Mouse (Mus musculus): ENCODE measurements around the gene Chrna7. TPM values are rescaled to one million over a fixed set of nuclear protein-coding genes. Genes with fewer than 3 reads are reported as not detected.

The Chrna7 gene
- total RNA-seq (2014; rRNA removed) (35.7 and 38.9 TPM in 2 replicates), polyA plus RNA-seq (2015; fragmentation: Nextera tagmentation; extraction: Ambion mirVana) (6.8 and 7.6 TPM in 2 replicates)

GRCm38 (mm10) chr7:63212084-63212723 is at the start of gene Chrna7:
TSS of gene Chrna7 (minus strand) at chr7:63212569.
- TF ChIP-seq CTCF (IDR thresholded peaks at IDR 0.05; ENCODE audit: low read depth): peak; percentile 73
- Histone ChIP-seq H3K4me3 (ENCODE audit: low read length) (peak within 1 kb of the TSS; percentile 76), H3K27me3 (ENCODE audit: insufficient read depth, low read length) (no peaks in the 10 kb centered on the region), H3K9me3 (ENCODE audit: low read length) (no peaks in the 10 kb centered on the region), H3K27ac (no peak within 1 kb of the TSS), H3K4me1 (ENCODE audit: insufficient read depth, low read length) (no peaks in the 10 kb centered on the region), H3K9ac (replicated peaks; ENCODE audit: low read length) (peak within 1 kb of the TSS; percentile 66), H3K4me2 (ENCODE audit: low read depth, low read length) (peak within 1 kb of the TSS; percentile 83), H3K36me3 (ENCODE audit: insufficient read depth, low read length) (no peaks in the 10 kb centered on the region)
- under 1% methylated on average over 71 of the region's 73 CpGs for WGBS
- peak; percentile 96 for ATAC-seq
- peak; percentile 93 for DNase-seq (ENCODE audit: low spot score)

- Histone ChIP-seq H3K27ac (no peak overlapping the region), H3K36me3 (ENCODE audit: insufficient read depth, low read length) (no peaks in the 10 kb centered on the region), H3K9ac (replicated peaks; ENCODE audit: low read length) (no peak overlapping the region), H3K4me3 (ENCODE audit: low read length) (no peak overlapping the region), H3K9me3 (ENCODE audit: low read length) (no peaks in the 10 kb centered on the region), H3K4me2 (ENCODE audit: low read depth, low read length) (no peak overlapping the region), H3K27me3 (ENCODE audit: insufficient read depth, low read length) (no peaks in the 10 kb centered on the region), H3K4me1 (ENCODE audit: insufficient read depth, low read length) (no peaks in the 10 kb centered on the region)
- ATAC-seq (no peak), DNase-seq (ENCODE audit: low spot score) (no peak)
- no peak for TF ChIP-seq CTCF (IDR thresholded peaks at IDR 0.05; ENCODE audit: low read depth)
- WGBS: 63% methylated on average over 2 of the region's 2 CpGs
These were observed 37.0 kb upstream of the Chrna7 start for GRCm38 (mm10) chr7:63249404-63249803.

GRCm38 (mm10) chr7:63237852-63238516 is 25.6 kb upstream of the Chrna7 start:
- Histone ChIP-seq H3K9ac (replicated peaks; ENCODE audit: low read length) (no peak overlapping the region), H3K27ac (no peak overlapping the region), H3K4me2 (ENCODE audit: low read depth, low read length) (no peak overlapping the region), H3K4me1 (ENCODE audit: insufficient read depth, low read length) (no peaks in the 10 kb centered on the region), H3K27me3 (ENCODE audit: insufficient read depth, low read length) (no peaks in the 10 kb centered on the region), H3K36me3 (ENCODE audit: insufficient read depth, low read length) (no peaks in the 10 kb centered on the region), H3K4me3 (ENCODE audit: low read length) (no peak overlapping the region), H3K9me3 (ENCODE audit: low read length) (no peaks in the 10 kb centered on the region)
- TF ChIP-seq CTCF (IDR thresholded peaks at IDR 0.05; ENCODE audit: low read depth): 0 out of 2 replicates have a peak, but pooled peaks have one; percentile 4
- WGBS: 59% methylated on average over 3 of the region's 3 CpGs
- DNase-seq (ENCODE audit: low spot score) (peak; percentile 48), ATAC-seq (no peak)

GRCm38 (mm10) chr7:63225066-63225780 is 12.9 kb upstream of the Chrna7 start:
- Histone ChIP-seq H3K27me3 (ENCODE audit: insufficient read depth, low read length) (no peaks in the 10 kb centered on the region), H3K4me2 (ENCODE audit: low read depth, low read length) (no peak overlapping the region), H3K36me3 (ENCODE audit: insufficient read depth, low read length) (no peaks in the 10 kb centered on the region), H3K9ac (replicated peaks; ENCODE audit: low read length) (no peak overlapping the region), H3K27ac (no peak overlapping the region), H3K4me1 (ENCODE audit: insufficient read depth, low read length) (no peaks in the 10 kb centered on the region), H3K4me3 (ENCODE audit: low read length) (no peak overlapping the region), H3K9me3 (ENCODE audit: low read length) (no peaks in the 10 kb centered on the region)
- 0 out of 2 replicates have a peak, but pooled peaks have one; percentile 2 for TF ChIP-seq CTCF (IDR thresholded peaks at IDR 0.05; ENCODE audit: low read depth)
- DNase-seq (ENCODE audit: low spot score) (no peak), ATAC-seq (no peak)
- WGBS: 20% methylated on average over 7 of the region's 7 CpGs

- peak; percentile 1; the same call in 1 of the 2 replicates for ATAC-seq
- H3K27ac ChIP-seq: no peak overlapping the region
- under 1% methylated on average over 13 of the region's 13 CpGs for WGBS
These were observed 707 bp downstream of the Chrna7 start for GRCm38 (mm10) chr7:63211641-63212083.

GRCm38 (mm10) chr7:63209501-63209900 is 2.9 kb downstream of the Chrna7 start:
- no peak for ATAC-seq
- H3K9me3 ChIP-seq (ENCODE audit: low read length): no peaks in the 10 kb centered on the region
- no peak for TF ChIP-seq CTCF (IDR thresholded peaks at IDR 0.05; ENCODE audit: low read depth)
- H3K4me1 ChIP-seq (ENCODE audit: insufficient read depth, low read length): no peaks in the 10 kb centered on the region
- H3K27me3 ChIP-seq (ENCODE audit: insufficient read depth, low read length): no peaks in the 10 kb centered on the region
- H3K9ac ChIP-seq (replicated peaks; ENCODE audit: low read length): no peak overlapping the region
- H3K4me3 ChIP-seq (ENCODE audit: low read length): no peak overlapping the region
- WGBS: 29% methylated on average over 4 of the region's 4 CpGs
- no peak overlapping the region for H3K27ac ChIP-seq
- DNase-seq (ENCODE audit: low spot score): peak; percentile 20
- no peaks in the 10 kb centered on the region for H3K36me3 ChIP-seq (ENCODE audit: insufficient read depth, low read length)
- no peak overlapping the region for H3K4me2 ChIP-seq (ENCODE audit: low read depth, low read length)

More at GRCm38 (mm10) chr7:63211641-63212083, 707 bp downstream of the Chrna7 start:
- no peaks in the 10 kb centered on the region for H3K9me3 ChIP-seq (ENCODE audit: low read length)
- peak overlapping the region; percentile 66 for H3K9ac ChIP-seq (replicated peaks; ENCODE audit: low read length)
- no peaks in the 10 kb centered on the region for H3K36me3 ChIP-seq (ENCODE audit: insufficient read depth, low read length)
- peak overlapping the region; percentile 83 for H3K4me2 ChIP-seq (ENCODE audit: low read depth, low read length)
- no peaks in the 10 kb centered on the region for H3K4me1 ChIP-seq (ENCODE audit: insufficient read depth, low read length)
- peak overlapping the region; percentile 76 for H3K4me3 ChIP-seq (ENCODE audit: low read length)
- no peak for TF ChIP-seq CTCF (IDR thresholded peaks at IDR 0.05; ENCODE audit: low read depth)
- no peaks in the 10 kb centered on the region for H3K27me3 ChIP-seq (ENCODE audit: insufficient read depth, low read length)
- no peak for DNase-seq (ENCODE audit: low spot score)
